Mouse (Mus musculus) neural tube, embryonic 12.5 days (tissue): ENCODE results near the gene Siglecg. TPM values are rescaled to one million over a fixed set of nuclear protein-coding genes. Genes with fewer than 3 reads are reported as not detected.

Experiments
- microRNA-seq: library from miRNA; unstranded; fragments of <30 nt; microRNA quantifications from one replicate; pipeline ENCODE4, GENCODE M21; 2017
- polyA plus RNA-seq: library from polyadenylated mRNA; unstranded; fragments of >200 nt; fragmentation: Nextera tagmentation; extraction: Ambion mirVana; gene quantifications from 2 replicates; pipeline ENCODE4 v1.2.1, GENCODE M21; 2016

The Siglecg gene
- polyA plus RNA-seq, 1 experiment from 2014 or later, result 0.20 TPM

Small RNA genes within 50 kb of the gene (microRNA-seq; reads per million reads assigned to microRNA genes)
- 0.66 reads per million for gene Mir7051

Other genes starting within 250 kb of the Siglecg start
- 14.7 and 17.5 TPM in 2 replicates for gene Zfp715, start 94.9 kb upstream of the Siglecg start, polyA plus RNA-seq
- gene Siglecf, start 56.9 kb upstream of the Siglecg start, polyA plus RNA-seq, result 0.20 and 0.26 TPM in 2 replicates
- not detected in 2 replicates for gene Lim2, start 19.5 kb downstream of the Siglecg start, polyA plus RNA-seq
- 0.28 TPM in 1 of 2 replicates, not detected in the other for gene Nkg7, start 28.9 kb downstream of the Siglecg start, polyA plus RNA-seq
- gene Cldnd2, start 32.6 kb downstream of the Siglecg start, polyA plus RNA-seq, result not detected in 2 replicates
- 166 and 188 TPM in 2 replicates for gene Etfb, start 35.9 kb downstream of the Siglecg start, polyA plus RNA-seq
- gene Gm45233, start 35.9 kb downstream of the Siglecg start, polyA plus RNA-seq, result 0.49 TPM in 1 of 2 replicates, not detected in the other
- gene Vsig10l, start 54.9 kb downstream of the Siglecg start, polyA plus RNA-seq, result 4.6 and 5.5 TPM in 2 replicates
- 4.0 and 4.5 TPM in 2 replicates for gene Iglon5, start 81.9 kb downstream of the Siglecg start, polyA plus RNA-seq
- not detected in 2 replicates for gene 4931406B18Rik, start 97.7 kb downstream of the Siglecg start, polyA plus RNA-seq
- gene Cd33, start 136.2 kb downstream of the Siglecg start, polyA plus RNA-seq, result 1.1 and 1.6 TPM in 2 replicates
- 8.7 and 10.5 TPM in 2 replicates for gene Zfp658, start 154.1 kb downstream of the Siglecg start, polyA plus RNA-seq
- gene Zfp719, start 171.4 kb downstream of the Siglecg start, polyA plus RNA-seq, result 14.5 and 15.0 TPM in 2 replicates
- gene Zfp819, start 199.0 kb downstream of the Siglecg start, polyA plus RNA-seq, result 0.24 and 0.31 TPM in 2 replicates
- gene Ceacam18, start 226.5 kb downstream of the Siglecg start, polyA plus RNA-seq, result not detected in 2 replicates